Mouse (Mus musculus): ENCODE results near the gene Rnf216. TPM values are rescaled to one million over a fixed set of nuclear protein-coding genes. Genes with fewer than 3 reads are reported as not detected.

The Rnf216 gene
- polyA plus RNA-seq, 1 experiment = not detected

GRCm38 (mm10) chr5:142963003-142963704, 149.6 kb downstream of the Rnf216 start:
- peak overlapping the region; percentile 92 for H3K27ac ChIP-seq (ENCODE audit: insufficient read depth, low read depth, low read length)
- TF ChIP-seq CTCF (IDR thresholded peaks at IDR 0.05; ENCODE audit: insufficient read depth, low read depth, low read length) (no peak), POLR2A (IDR thresholded peaks at IDR 0.05; ENCODE audit: insufficient read depth, low read depth, low read length) (no peak)
- WGBS = 7% methylated on average over 13 of the region's 13 CpGs

GRCm38 (mm10) chr5:142962444-142962961, 150.3 kb downstream of the Rnf216 start:
- Histone ChIP-seq H3K4me3 (ENCODE audit: insufficient read depth, low read depth, low read length) (peak overlapping the region; percentile 72), H3K27ac (ENCODE audit: insufficient read depth, low read depth, low read length) (peak overlapping the region; percentile 92), H3K4me1 (ENCODE audit: control insufficient read depth, insufficient read depth, low read length) (peaks cover 30% of the 10 kb centered on the region)
- 5% methylated on average over 11 of the region's 11 CpGs for WGBS
- no peak for TF ChIP-seq POLR2A (IDR thresholded peaks at IDR 0.05; ENCODE audit: insufficient read depth, low read depth, low read length)
- TF ChIP-seq CTCF (IDR thresholded peaks at IDR 0.05; ENCODE audit: insufficient read depth, low read depth, low read length) = no peak

More at GRCm38 (mm10) chr5:142963003-142963704, 149.6 kb downstream of the Rnf216 start:
- H3K4me1 ChIP-seq (ENCODE audit: control insufficient read depth, insufficient read depth, low read length) = peaks cover 33% of the 10 kb centered on the region
- H3K4me3 ChIP-seq (ENCODE audit: insufficient read depth, low read depth, low read length) = peak overlapping the region; percentile 72

GRCm38 (mm10) chr5:142961881-142962443, 150.8 kb downstream of the Rnf216 start:
- peak overlapping the region; percentile 92 for H3K27ac ChIP-seq (ENCODE audit: insufficient read depth, low read depth, low read length)
- H3K4me3 ChIP-seq (ENCODE audit: insufficient read depth, low read depth, low read length) = peak overlapping the region; percentile 72
- H3K4me1 ChIP-seq (ENCODE audit: control insufficient read depth, insufficient read depth, low read length) = peaks cover 26% of the 10 kb centered on the region
- under 1% methylated on average over 43 of the region's 43 CpGs for WGBS
- TF ChIP-seq POLR2A (IDR thresholded peaks at IDR 0.05; ENCODE audit: insufficient read depth, low read depth, low read length) (no peak), CTCF (IDR thresholded peaks at IDR 0.05; ENCODE audit: insufficient read depth, low read depth, low read length) (no peak)

- H3K4me1 ChIP-seq (ENCODE audit: control insufficient read depth, insufficient read depth, low read length) = peaks cover 28% of the 10 kb centered on the region
- H3K4me3 ChIP-seq (ENCODE audit: insufficient read depth, low read depth, low read length) = peak overlapping the region; percentile 72
- 2% methylated on average over 15 of the region's 15 CpGs for WGBS
- peak overlapping the region; percentile 92 for H3K27ac ChIP-seq (ENCODE audit: insufficient read depth, low read depth, low read length)
- no peak for TF ChIP-seq POLR2A (IDR thresholded peaks at IDR 0.05; ENCODE audit: insufficient read depth, low read depth, low read length)
Observed at GRCm38 (mm10) chr5:142961398-142961880, 151.4 kb downstream of the Rnf216 start.

GRCm38 (mm10) chr5:142960775-142961271, 152.0 kb downstream of the Rnf216 start:
- peak overlapping the region; percentile 72 for H3K4me3 ChIP-seq (ENCODE audit: insufficient read depth, low read depth, low read length)
- peak overlapping the region; percentile 91 for H3K27ac ChIP-seq (ENCODE audit: insufficient read depth, low read depth, low read length)
- H3K4me1 ChIP-seq (ENCODE audit: control insufficient read depth, insufficient read depth, low read length) = peaks cover 23% of the 10 kb centered on the region
- WGBS = under 1% methylated on average over 59 of the region's 59 CpGs
- TF ChIP-seq CTCF (IDR thresholded peaks at IDR 0.05; ENCODE audit: insufficient read depth, low read depth, low read length) (no peak), POLR2A (IDR thresholded peaks at IDR 0.05; ENCODE audit: insufficient read depth, low read depth, low read length) (no peak)

- TF ChIP-seq POLR2A (IDR thresholded peaks at IDR 0.05; ENCODE audit: insufficient read depth, low read depth, low read length) (peak; percentile 98), CTCF (IDR thresholded peaks at IDR 0.05; ENCODE audit: insufficient read depth, low read depth, low read length) (no peak)
- WGBS = 14% methylated on average over 43 of the region's 44 CpGs
- peak within 1 kb of the TSS; percentile 72 for H3K4me3 ChIP-seq (ENCODE audit: insufficient read depth, low read depth, low read length)
- H3K27ac ChIP-seq (ENCODE audit: insufficient read depth, low read depth, low read length) = peak within 1 kb of the TSS; percentile 91
- H3K4me1 ChIP-seq (ENCODE audit: control insufficient read depth, insufficient read depth, low read length) = peaks cover 20% of the 10 kb centered on the region
Observed at GRCm38 (mm10) chr5:142959576-142960556, 152.9 kb downstream of the Rnf216 start, which contains the start of gene Fscn1. TSS of gene Fscn1 (plus strand) at chr5:142960343.

GRCm38 (mm10) chr5:142959156-142959555, 153.6 kb downstream of the Rnf216 start:
- no peak overlapping the region for H3K4me3 ChIP-seq (ENCODE audit: insufficient read depth, low read depth, low read length)
- WGBS = 96% methylated on average over 4 of the region's 4 CpGs
- H3K4me1 ChIP-seq (ENCODE audit: control insufficient read depth, insufficient read depth, low read length) = peaks cover 13% of the 10 kb centered on the region
- TF ChIP-seq POLR2A (IDR thresholded peaks at IDR 0.05; ENCODE audit: insufficient read depth, low read depth, low read length) (no peak), CTCF (IDR thresholded peaks at IDR 0.05; ENCODE audit: insufficient read depth, low read depth, low read length) (no peak)
- no peak overlapping the region for H3K27ac ChIP-seq (ENCODE audit: insufficient read depth, low read depth, low read length)

GRCm38 (mm10) chr5:142958464-142958863, 154.3 kb downstream of the Rnf216 start:
- 97% methylated on average over 14 of the region's 14 CpGs for WGBS
- peaks cover 8% of the 10 kb centered on the region for H3K4me1 ChIP-seq (ENCODE audit: control insufficient read depth, insufficient read depth, low read length)
- no peak overlapping the region for H3K27ac ChIP-seq (ENCODE audit: insufficient read depth, low read depth, low read length)
- TF ChIP-seq POLR2A (IDR thresholded peaks at IDR 0.05; ENCODE audit: insufficient read depth, low read depth, low read length) = no peak
- no peak for TF ChIP-seq CTCF (IDR thresholded peaks at IDR 0.05; ENCODE audit: insufficient read depth, low read depth, low read length)
- H3K4me3 ChIP-seq (ENCODE audit: insufficient read depth, low read depth, low read length) = no peak overlapping the region

All from olfactory bulb, adult 2 months (tissue).